Mouse (Mus musculus) heart, adult 11 months (tissue): ENCODE measurements around the gene Rps6kb1.
A peak's percentile ranks its signal among the peaks of the same experiment; 100 is the strongest.

Experiments
- DNase-seq: peaks from one replicate; pipeline ENCODE4 v3.0.0; 2022

Rps6kb1 gene

GRCm38 (mm10) chr11:86464275-86464674 lies 80.3 kb downstream of the Rps6kb1 start:
- peak; percentile 76 for DNase-seq

- no peak for DNase-seq
These were observed 82.0 kb downstream of the Rps6kb1 start for GRCm38 (mm10) chr11:86462579-86462978.

- DNase-seq: peak; percentile 87
These were observed 85.7 kb downstream of the Rps6kb1 start for GRCm38 (mm10) chr11:86458866-86459265.

- no peak for DNase-seq
These were observed 87.1 kb downstream of the Rps6kb1 start for GRCm38 (mm10) chr11:86457545-86457944.

- no peak for DNase-seq
These were observed 90.6 kb downstream of the Rps6kb1 start for GRCm38 (mm10) chr11:86453991-86454390.
